Mouse (Mus musculus): ENCODE results near the gene Spi1. TPM values are rescaled to one million over a fixed set of nuclear protein-coding genes. Genes with fewer than 3 reads are reported as not detected.

Spi1 gene
- 25.7 and 55.7 TPM in 2 replicates for polyA plus RNA-seq (2012; ENCODE audit: low replicate concordance)

DNA sequence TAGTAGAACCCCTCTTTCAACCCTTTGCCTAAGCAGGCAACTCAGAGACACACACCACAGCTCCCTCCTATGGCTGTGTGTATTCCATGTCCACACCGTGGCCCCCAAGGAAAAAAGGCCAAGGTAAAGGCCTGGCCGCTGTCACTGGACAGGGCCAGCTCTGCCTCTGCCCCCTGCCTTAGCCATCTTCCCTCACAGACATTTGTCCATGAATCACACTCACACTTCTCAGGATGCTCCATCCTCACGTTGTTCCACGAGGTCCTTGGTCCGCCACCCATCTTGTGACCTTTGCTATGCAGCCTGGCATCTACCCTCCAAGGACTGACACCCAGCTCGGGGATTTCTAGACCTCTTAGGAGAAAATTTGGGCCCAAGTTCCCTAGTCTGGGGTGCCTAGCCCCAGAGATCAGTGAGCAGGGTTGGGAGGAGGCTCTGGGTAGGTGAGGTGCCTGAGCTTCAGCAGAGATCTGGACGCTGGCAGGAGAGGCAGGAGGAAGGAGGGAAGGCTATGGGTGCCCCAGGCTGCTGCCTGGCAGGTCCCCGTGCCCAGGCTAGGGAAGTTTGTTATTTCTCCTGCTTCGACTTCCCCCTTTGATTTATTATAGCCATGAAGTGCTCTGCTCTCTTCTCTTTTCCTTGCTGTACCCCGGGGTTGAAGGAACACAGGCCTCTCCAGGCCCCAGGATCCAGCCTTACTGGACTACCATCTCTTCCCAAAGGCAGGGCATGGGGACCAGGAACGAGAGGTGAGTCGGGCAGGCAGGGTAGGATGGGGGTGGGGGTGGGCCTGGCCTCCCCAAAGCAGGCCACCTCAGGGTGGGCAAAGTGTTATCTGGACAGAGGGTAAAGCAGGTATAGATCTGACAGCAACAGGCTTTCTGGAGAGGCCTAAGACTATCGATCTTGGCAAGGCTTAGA lies at the start of gene Spi1:
Gene Spi1 (plus strand): TSS at position 616 of the 921 bp plus-strand sequence.

GRCm38 (mm10) chr2:91035385-91035784 lies 46.8 kb upstream of the Spi1 start, which contains the start of gene Rapsn:
Rapsn (plus strand) TSS chr2:91035620.

DNA sequence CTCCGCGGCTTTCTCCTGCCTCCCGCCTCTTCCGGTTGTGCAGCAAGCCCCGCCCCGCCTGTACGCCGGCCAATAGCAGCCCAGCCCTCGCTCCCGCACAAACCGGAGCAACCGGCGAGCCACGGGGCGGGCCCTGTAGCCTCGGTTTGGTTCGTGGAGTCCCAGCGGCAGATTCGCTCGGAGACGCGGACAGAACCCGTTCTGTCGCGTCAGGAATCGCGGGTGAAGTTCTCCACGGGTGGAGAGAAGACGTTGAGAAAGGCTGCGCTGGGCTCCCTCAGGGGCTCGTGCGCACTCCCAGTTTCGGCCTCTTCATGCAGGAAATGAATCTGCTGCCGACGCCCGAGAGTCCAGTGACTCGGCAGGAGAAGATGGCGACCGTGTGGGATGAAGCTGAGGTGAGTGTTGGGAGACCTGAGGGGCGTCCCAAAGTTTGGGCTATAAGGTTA lies 28.2 kb upstream of the Spi1 start, which contains the start of gene Psmc3:
Gene Psmc3 (plus strand): TSS at position 76 of the 449 bp plus-strand sequence.

DNA sequence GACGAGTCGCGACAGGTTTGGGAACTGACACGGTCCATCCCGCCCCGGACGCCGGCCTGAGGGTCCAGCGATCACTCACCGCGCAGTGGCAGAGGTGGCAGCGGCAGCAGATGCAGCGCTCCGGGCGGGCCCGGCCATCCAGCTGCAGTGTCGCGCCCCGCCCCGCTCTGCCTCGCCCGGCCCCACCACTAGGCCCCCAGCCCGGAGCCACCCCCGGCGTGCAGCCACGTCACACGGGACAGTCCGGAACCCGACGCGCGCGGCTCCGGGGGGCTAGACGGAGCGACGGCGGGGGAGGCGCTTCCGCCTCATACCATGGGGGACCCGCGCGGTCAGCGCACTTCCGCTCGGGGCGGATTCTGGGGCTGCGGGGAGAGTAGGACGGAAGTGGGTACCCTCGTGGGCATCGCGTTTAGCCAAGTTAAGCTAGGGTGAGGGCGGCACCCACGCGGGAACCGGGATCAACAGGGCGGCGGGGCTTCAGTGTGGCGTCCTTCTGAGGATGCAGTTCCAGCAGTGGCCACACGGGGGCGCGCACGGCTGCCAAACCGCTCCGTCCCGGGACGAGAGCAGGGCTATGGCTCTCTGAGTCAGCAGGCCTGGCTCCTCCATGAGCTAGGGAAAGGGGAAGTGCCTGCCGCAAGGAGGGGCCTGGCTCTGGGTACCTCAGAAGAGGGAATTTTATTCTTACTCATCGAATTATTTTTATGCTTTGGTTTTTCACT lies 12.0 kb upstream of the Spi1 start, which contains the start of gene Slc39a13:
Gene Slc39a13 (minus strand): TSS at position 342 of the 725 bp plus-strand sequence.

GRCm38 (mm10) chr2:91117585-91118275 lies 35.5 kb downstream of the Spi1 start, which contains the start of gene Mybpc3:
Mybpc3 (plus strand) TSS chr2:91118144.

Other genes with a start within 250 kb of the Spi1 start
- gene Mtch2, start 235.2 kb upstream of the Spi1 start, polyA plus RNA-seq (2012; ENCODE audit: low replicate concordance), result 7.2 and 15.7 TPM in 2 replicates
- gene C1qtnf4, start 196.5 kb upstream of the Spi1 start, polyA plus RNA-seq (2012; ENCODE audit: low replicate concordance), result 5.1 and 9.9 TPM in 2 replicates
- 1.4 and 7.7 TPM in 2 replicates for gene Kbtbd4, start 177.7 kb upstream of the Spi1 start, polyA plus RNA-seq (2012; ENCODE audit: low replicate concordance)
- gene Ndufs3, start 177.6 kb upstream of the Spi1 start, polyA plus RNA-seq (2012; ENCODE audit: low replicate concordance), result 39.0 and 60.7 TPM in 2 replicates
- 48.6 and 93.5 TPM in 2 replicates for gene Celf1, start 142.0 kb upstream of the Spi1 start, polyA plus RNA-seq (2012; ENCODE audit: low replicate concordance)
- 0.19 and 0.36 TPM in 2 replicates for gene Rapsn, start 46.8 kb upstream of the Spi1 start, polyA plus RNA-seq (2012; ENCODE audit: low replicate concordance)
- 50.2 and 74.8 TPM in 2 replicates for gene Psmc3, start 28.4 kb upstream of the Spi1 start, polyA plus RNA-seq (2012; ENCODE audit: low replicate concordance)
- gene Slc39a13, start 12.0 kb upstream of the Spi1 start, polyA plus RNA-seq (2012; ENCODE audit: low replicate concordance), result 13.6 and 25.4 TPM in 2 replicates
- 0.06 and 0.17 TPM in 2 replicates for gene Mybpc3, start 35.8 kb downstream of the Spi1 start, polyA plus RNA-seq (2012; ENCODE audit: low replicate concordance)
- 5.4 and 8.6 TPM in 2 replicates for gene Madd, start 101.4 kb downstream of the Spi1 start, polyA plus RNA-seq (2012; ENCODE audit: low replicate concordance)
- 8.0 and 13.7 TPM in 2 replicates for gene Nr1h3, start 120.4 kb downstream of the Spi1 start, polyA plus RNA-seq (2012; ENCODE audit: low replicate concordance)
- gene Acp2, start 120.5 kb downstream of the Spi1 start, polyA plus RNA-seq (2012; ENCODE audit: low replicate concordance), result 3.0 and 18.6 TPM in 2 replicates
- gene Ddb2, start 154.6 kb downstream of the Spi1 start, polyA plus RNA-seq (2012; ENCODE audit: low replicate concordance), result 0.79 and 0.96 TPM in 2 replicates
- gene Pacsin3, start 173.6 kb downstream of the Spi1 start, polyA plus RNA-seq (2012; ENCODE audit: low replicate concordance), result 0.63 and 3.1 TPM in 2 replicates
- gene Arfgap2, start 182.6 kb downstream of the Spi1 start, polyA plus RNA-seq (2012; ENCODE audit: low replicate concordance), result 7.9 and 37.0 TPM in 2 replicates